Mouse (Mus musculus): ENCODE results near the gene Tanc2. TPM values are rescaled to one million over a fixed set of nuclear protein-coding genes. Genes with fewer than 3 reads are reported as not detected.

The Tanc2 gene
- polyA plus RNA-seq, 1 experiment from 2014 or later = 11.0 TPM

GRCm38 (mm10) chr11:105955815-105956430 lies 366.1 kb downstream of the Tanc2 start:
- no peaks in the 10 kb centered on the region for H3K79me2 ChIP-seq (ENCODE audit: inconsistent target)
- H3K36me3 ChIP-seq (ENCODE audit: inconsistent target) = no peaks in the 10 kb centered on the region
- no peak overlapping the region for H3K27ac ChIP-seq
- H3K4me3 ChIP-seq (ENCODE audit: inconsistent target) = no peak overlapping the region
- 92% methylated on average over 28 of the region's 28 CpGs for WGBS (ENCODE audit: missing documents)

DNA sequence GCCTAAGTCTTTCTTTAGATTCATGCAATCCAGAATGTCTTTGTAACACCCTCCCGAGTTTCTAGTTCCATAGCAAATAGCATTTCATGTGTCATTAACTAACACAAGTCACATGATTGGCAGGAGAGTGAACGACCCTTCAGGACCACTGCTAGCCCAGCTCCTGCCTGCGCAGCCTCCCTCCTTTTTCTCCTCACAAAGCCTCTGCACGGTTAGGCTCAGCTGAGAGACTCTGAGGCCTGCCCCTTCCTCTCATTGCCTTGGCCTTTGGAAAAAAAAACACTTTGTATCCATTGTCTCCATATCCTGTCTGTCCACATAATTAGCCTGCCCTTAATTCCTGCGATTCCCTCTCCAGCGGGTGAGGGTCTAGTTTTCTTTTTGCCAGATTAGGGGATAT lies 367.7 kb downstream of the Tanc2 start:
- whole genome bisulfite sequencing (ENCODE audit: missing documents) = 81% methylated on average over 6 of the region's 6 CpGs
- no peak overlapping the region for H3K27ac ChIP-seq
- H3K4me3 ChIP-seq (ENCODE audit: inconsistent target) = no peak overlapping the region
- no peaks in the 10 kb centered on the region for H3K79me2 ChIP-seq (ENCODE audit: inconsistent target)
- H3K36me3 ChIP-seq (ENCODE audit: inconsistent target) = no peaks in the 10 kb centered on the region

DNA sequence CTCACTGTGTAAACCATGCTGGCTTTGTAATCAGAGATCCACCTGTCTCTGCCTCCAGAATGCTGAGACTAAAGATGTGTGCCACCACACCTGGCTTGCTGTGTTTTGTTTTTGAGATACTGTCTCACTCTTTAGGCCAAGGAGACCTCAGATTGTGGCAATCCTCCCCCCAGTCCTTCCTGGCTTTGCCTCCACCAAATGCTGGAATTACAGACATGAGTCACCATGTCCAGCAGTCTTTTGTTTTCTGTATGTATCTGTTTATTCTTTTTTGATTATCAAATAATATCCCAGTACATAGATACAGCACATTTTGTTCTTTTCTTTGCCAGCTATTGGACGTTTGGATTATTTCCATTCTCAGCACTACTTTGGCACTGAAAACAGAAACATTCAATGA lies 368.8 kb downstream of the Tanc2 start:
- Histone ChIP-seq H3K27ac (no peak overlapping the region), H3K36me3 (ENCODE audit: inconsistent target) (no peaks in the 10 kb centered on the region), H3K4me3 (ENCODE audit: inconsistent target) (no peak overlapping the region), H3K79me2 (ENCODE audit: inconsistent target) (no peaks in the 10 kb centered on the region)
- 50% methylated on average over 1 of the region's 1 CpGs for WGBS (ENCODE audit: missing documents)

- Histone ChIP-seq H3K36me3 (ENCODE audit: inconsistent target) (no peaks in the 10 kb centered on the region), H3K79me2 (ENCODE audit: inconsistent target) (no peaks in the 10 kb centered on the region), H3K27ac (no peak overlapping the region), H3K4me3 (ENCODE audit: inconsistent target) (no peak overlapping the region)
- 17% methylated on average over 16 of the region's 17 CpGs for WGBS (ENCODE audit: missing documents)
Observed at GRCm38 (mm10) chr11:105959355-105959754, 369.6 kb downstream of the Tanc2 start.

GRCm38 (mm10) chr11:105964691-105965090 lies 374.9 kb downstream of the Tanc2 start:
- no peak overlapping the region for H3K27ac ChIP-seq
- no peaks in the 10 kb centered on the region for H3K36me3 ChIP-seq (ENCODE audit: inconsistent target)
- H3K4me3 ChIP-seq (ENCODE audit: inconsistent target) = no peak overlapping the region
- WGBS (ENCODE audit: missing documents) = 57% methylated on average over 3 of the region's 5 CpGs
- no peaks in the 10 kb centered on the region for H3K79me2 ChIP-seq (ENCODE audit: inconsistent target)

DNA sequence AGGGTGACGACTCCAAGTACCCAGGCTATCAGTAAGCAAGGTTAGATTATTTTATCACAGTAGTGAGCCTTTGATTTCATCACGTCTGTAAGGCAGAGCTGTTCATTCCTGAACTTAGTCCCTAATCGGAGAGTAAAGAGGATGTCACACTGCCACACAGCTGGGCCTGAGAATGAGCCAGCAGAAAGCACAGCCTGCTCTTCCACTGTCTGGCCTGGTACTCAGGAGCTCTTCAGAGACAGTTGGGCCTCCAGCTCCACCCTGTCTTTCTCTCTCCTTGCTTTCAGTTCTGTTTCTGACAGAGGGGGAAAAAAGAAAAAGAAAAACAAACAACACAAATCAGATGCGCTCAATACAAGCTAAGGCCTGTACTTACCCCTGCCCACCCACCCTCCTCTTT lies 376.5 kb downstream of the Tanc2 start:
- Histone ChIP-seq H3K36me3 (ENCODE audit: inconsistent target) (no peaks in the 10 kb centered on the region), H3K79me2 (ENCODE audit: inconsistent target) (no peaks in the 10 kb centered on the region), H3K4me3 (ENCODE audit: inconsistent target) (no peak overlapping the region), H3K27ac (no peak overlapping the region)
- 62% methylated on average over 4 of the region's 4 CpGs for WGBS (ENCODE audit: missing documents)

DNA sequence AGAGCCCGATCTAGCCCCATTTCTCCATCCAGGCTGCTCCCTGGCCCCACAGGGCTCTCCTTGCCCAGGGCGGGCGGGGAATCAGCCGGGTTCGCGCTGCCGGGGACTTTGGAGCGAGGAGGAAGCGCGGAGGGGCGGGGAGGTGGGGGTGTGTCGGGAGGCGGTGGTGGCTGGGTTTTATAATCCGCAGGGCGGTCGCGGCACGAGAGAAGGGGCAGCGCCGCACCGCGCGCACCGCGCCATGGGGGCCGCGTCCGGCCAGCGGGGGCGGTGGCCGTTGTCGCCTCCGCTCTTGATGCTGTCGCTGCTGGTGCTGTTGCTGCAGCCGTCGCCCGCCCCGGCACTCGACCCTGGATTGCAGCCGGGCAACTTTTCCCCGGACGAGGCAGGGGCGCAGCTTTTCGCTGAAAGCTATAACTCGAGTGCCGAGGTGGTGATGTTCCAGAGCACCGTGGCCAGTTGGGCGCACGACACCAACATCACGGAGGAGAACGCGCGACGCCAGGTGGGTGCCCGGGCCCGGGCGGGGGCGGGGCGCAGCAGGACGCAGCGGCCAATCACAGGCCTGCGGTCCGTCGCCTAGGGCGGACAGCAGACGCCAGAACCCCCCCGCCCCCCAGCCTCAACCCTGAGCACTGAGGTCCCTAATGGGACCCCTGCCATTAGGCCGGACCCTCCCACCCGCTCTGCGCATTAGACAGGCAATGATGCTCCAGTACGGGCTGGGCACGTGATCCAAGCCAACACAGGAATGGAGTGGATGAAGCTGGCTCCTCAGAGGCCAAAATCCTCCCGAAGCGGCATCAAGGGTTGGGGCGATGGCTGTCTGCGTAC lies 378.2 kb downstream of the Tanc2 start, which contains the start of gene Ace:
Gene Ace, plus strand, starts transcription at position 205 of the 834 bp plus-strand sequence.
- no peaks in the 10 kb centered on the region for H3K79me2 ChIP-seq (ENCODE audit: inconsistent target)
- no peaks in the 10 kb centered on the region for H3K36me3 ChIP-seq (ENCODE audit: inconsistent target)
- H3K27ac ChIP-seq = no peak within 1 kb of the TSS
- 2% methylated on average over 76 of the region's 76 CpGs for WGBS (ENCODE audit: missing documents)
- H3K4me3 ChIP-seq (ENCODE audit: inconsistent target) = no peak within 1 kb of the TSS

- WGBS (ENCODE audit: missing documents) = 56% methylated on average over 10 of the region's 10 CpGs
- Histone ChIP-seq H3K27ac (no peak overlapping the region), H3K36me3 (ENCODE audit: inconsistent target) (no peaks in the 10 kb centered on the region), H3K4me3 (ENCODE audit: inconsistent target) (no peak overlapping the region), H3K79me2 (ENCODE audit: inconsistent target) (no peaks in the 10 kb centered on the region)
Observed at GRCm38 (mm10) chr11:105968948-105969347, 379.2 kb downstream of the Tanc2 start.

GRCm38 (mm10) chr11:105969516-105969915 lies 379.7 kb downstream of the Tanc2 start:
- no peaks in the 10 kb centered on the region for H3K36me3 ChIP-seq (ENCODE audit: inconsistent target)
- H3K4me3 ChIP-seq (ENCODE audit: inconsistent target) = no peak overlapping the region
- no peak overlapping the region for H3K27ac ChIP-seq
- 30% methylated on average over 1 of the region's 1 CpGs for WGBS (ENCODE audit: missing documents)
- H3K79me2 ChIP-seq (ENCODE audit: inconsistent target) = no peaks in the 10 kb centered on the region

DNA sequence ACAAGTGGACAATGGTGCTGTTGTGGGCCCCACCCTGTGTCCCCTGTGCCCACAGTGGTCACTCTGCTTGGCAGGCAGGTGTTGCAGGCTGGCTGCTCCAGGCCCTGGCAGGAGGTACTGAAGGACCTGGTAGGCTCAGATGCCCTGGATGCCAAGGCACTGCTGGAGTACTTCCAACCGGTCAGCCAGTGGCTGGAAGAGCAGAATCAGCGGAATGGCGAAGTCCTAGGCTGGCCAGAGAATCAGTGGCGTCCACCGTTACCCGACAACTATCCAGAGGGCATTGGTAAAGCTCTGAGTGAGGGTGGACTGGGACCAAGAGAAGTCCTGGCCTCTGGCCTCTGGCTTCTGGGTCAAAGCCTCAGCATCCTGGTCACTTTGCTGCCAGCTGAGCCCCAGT lies 384.8 kb downstream of the Tanc2 start:
- Histone ChIP-seq H3K36me3 (ENCODE audit: inconsistent target) (no peaks in the 10 kb centered on the region), H3K27ac (no peak overlapping the region), H3K4me3 (ENCODE audit: inconsistent target) (no peak overlapping the region), H3K79me2 (ENCODE audit: inconsistent target) (no peaks in the 10 kb centered on the region)
- WGBS (ENCODE audit: missing documents) = 94% methylated on average over 6 of the region's 6 CpGs

DNA sequence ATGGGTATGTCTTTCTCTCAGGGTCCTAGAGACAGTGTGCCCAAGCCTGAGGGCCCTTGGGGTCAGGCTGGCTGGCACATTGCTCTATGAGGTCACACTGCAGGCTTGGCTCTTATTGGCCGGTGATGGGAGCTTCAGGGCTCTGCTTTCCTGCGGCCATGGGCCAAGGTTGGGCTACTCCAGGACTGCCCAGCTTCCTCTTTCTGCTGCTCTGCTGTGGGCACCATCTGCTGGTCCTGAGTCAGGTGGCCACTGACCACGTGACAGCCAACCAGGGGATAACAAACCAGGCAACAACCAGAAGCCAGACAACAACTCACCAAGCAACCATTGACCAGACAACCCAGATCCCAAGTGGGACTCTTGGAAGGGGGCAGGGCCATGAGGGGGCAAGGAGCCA lies 385.3 kb downstream of the Tanc2 start:
- Histone ChIP-seq H3K36me3 (ENCODE audit: inconsistent target) (no peaks in the 10 kb centered on the region), H3K4me3 (ENCODE audit: inconsistent target) (no peak overlapping the region), H3K27ac (no peak overlapping the region), H3K79me2 (ENCODE audit: inconsistent target) (no peaks in the 10 kb centered on the region)
- 44% methylated on average over 3 of the region's 3 CpGs for WGBS (ENCODE audit: missing documents)

- Histone ChIP-seq H3K4me3 (ENCODE audit: inconsistent target) (no peak overlapping the region), H3K79me2 (ENCODE audit: inconsistent target) (no peaks in the 10 kb centered on the region), H3K27ac (no peak overlapping the region), H3K36me3 (ENCODE audit: inconsistent target) (no peaks in the 10 kb centered on the region)
- 97% methylated on average over 5 of the region's 5 CpGs for WGBS (ENCODE audit: missing documents)
Observed at GRCm38 (mm10) chr11:105975636-105976035, 385.9 kb downstream of the Tanc2 start.

DNA sequence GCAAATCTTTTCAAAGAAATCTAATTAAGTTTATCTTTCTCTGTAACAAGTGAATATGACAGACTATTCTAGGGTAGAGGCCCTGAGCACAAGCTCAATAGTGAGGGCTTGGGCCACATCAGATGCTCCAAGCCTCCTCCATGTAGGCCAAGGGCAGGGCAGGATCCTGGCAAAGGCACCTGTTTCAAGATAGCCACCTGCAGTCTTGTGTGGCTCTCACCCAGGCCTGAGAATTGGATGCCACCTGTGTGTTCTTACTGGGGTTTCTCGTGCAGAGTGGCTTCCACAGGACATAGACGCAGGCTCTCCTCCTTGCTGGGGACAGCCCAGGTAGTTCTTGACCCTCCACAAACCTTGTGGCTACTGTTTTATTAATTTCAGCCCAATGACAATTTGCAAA lies 388.4 kb downstream of the Tanc2 start:
- no peak overlapping the region for H3K27ac ChIP-seq
- no peaks in the 10 kb centered on the region for H3K36me3 ChIP-seq (ENCODE audit: inconsistent target)
- no peak overlapping the region for H3K4me3 ChIP-seq (ENCODE audit: inconsistent target)
- no peaks in the 10 kb centered on the region for H3K79me2 ChIP-seq (ENCODE audit: inconsistent target)
- 97% methylated on average over 2 of the region's 2 CpGs for WGBS (ENCODE audit: missing documents)

GRCm38 (mm10) chr11:105978634-105979033 lies 388.8 kb downstream of the Tanc2 start:
- Histone ChIP-seq H3K36me3 (ENCODE audit: inconsistent target) (no peaks in the 10 kb centered on the region), H3K4me3 (ENCODE audit: inconsistent target) (no peak overlapping the region), H3K27ac (no peak overlapping the region), H3K79me2 (ENCODE audit: inconsistent target) (no peaks in the 10 kb centered on the region)
- 33% methylated on average over 5 of the region's 5 CpGs for WGBS (ENCODE audit: missing documents)

Data from macrophage (primary cell).